Mouse (Mus musculus) embryonic facial prominence, embryonic 15.5 days (tissue): ENCODE measurements at regions not wholly inside any gene's neighbourhood (a gene's known extent, or its start where the extent isn't known, plus 50 kb on each side); places are given as distances from the start of the nearest gene placed in this dataset.

Experiments used
- ATAC-seq: fragments of 200-750 bp; cut with Nextera tagmentation; 2 replicates; pipeline ENCODE4 v1.8.0; 2017; ENCODE audit warnings: low read depth, moderate TSS enrichment; ENCODE audit not compliant: insufficient number of reproducible peaks, low FRiP score, low TSS enrichment
- H3K27ac ChIP-seq: fragments of 300-500 bp; sonication (generic); replicated peaks from 2 replicates; pipeline ENCODE4 v1.5.1; 2015; ENCODE audit warnings: mild to moderate bottlenecking, inconsistent platforms
- H3K27me3 ChIP-seq: fragments of 300-500 bp; sonication (generic); 2 replicates; pipeline ENCODE4 v1.6.1; 2015; ENCODE audit warnings: inconsistent platforms
- H3K36me3 ChIP-seq: fragments of 300-500 bp; sonication (generic); 2 replicates; pipeline ENCODE4 v1.6.1; 2015; ENCODE audit warnings: mild to moderate bottlenecking, inconsistent platforms
- H3K4me1 ChIP-seq: fragments of 300-500 bp; sonication (generic); 2 replicates; pipeline ENCODE4 v1.6.1; 2015; ENCODE audit warnings: inconsistent platforms
- H3K4me2 ChIP-seq: fragments of 300-500 bp; sonication (generic); replicated peaks from 2 replicates; pipeline ENCODE4 v1.6.1; 2015; ENCODE audit warnings: mild to moderate bottlenecking, inconsistent platforms
- H3K4me3 ChIP-seq: fragments of 300-500 bp; sonication (generic); replicated peaks from 2 replicates; pipeline ENCODE4 v1.5.1; 2015; ENCODE audit warnings: mild to moderate bottlenecking, inconsistent platforms
- H3K9ac ChIP-seq: fragments of 300-500 bp; sonication (generic); 2 replicates; pipeline ENCODE4 v1.6.1; 2015; ENCODE audit warnings: inconsistent platforms
- H3K9me3 ChIP-seq: fragments of 300-500 bp; sonication (generic); replicated peaks from 2 replicates; pipeline ENCODE4 v1.6.1; 2016; ENCODE audit warnings: inconsistent platforms
- WGBS: fragments of 180-500 bp; shearing (Covaris S2); methylation state at CpG from one replicate; pipeline ENCODE4 v1.1.7; 2015; 5-methylcytosine and 5-hydroxymethylcytosine counted together

DNA sequence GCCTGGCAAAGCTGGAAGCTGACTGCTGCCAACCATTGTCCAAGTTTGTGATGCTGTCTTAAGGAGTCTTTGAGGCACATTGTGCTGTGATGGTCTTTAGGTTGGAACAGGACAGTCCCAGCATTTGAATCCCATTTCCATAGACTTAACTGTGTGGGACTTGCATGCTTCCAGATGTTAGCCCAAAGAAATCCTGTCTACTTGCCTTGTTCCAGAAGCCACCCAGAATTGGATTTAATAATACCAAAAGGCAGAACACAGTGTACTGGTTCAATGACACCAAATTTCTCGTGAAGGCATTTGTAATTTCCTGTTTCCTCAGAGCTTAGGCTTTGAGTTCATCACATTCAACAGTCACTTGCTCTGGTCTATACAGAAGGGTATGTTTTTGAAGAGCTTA lies 444.9 kb upstream of the Slc30a5 start:
- Histone ChIP-seq H3K27ac (no peak overlapping the region), H3K27me3 (no peaks in the 10 kb centered on the region), H3K4me2 (no peak overlapping the region), H3K9me3 (no peaks in the 10 kb centered on the region), H3K9ac (no peak overlapping the region), H3K4me1 (peaks cover 17% of the 10 kb centered on the region), H3K4me3 (no peak overlapping the region), H3K36me3 (no peaks in the 10 kb centered on the region)
- WGBS = 53% methylated on average over 1 of the region's 1 CpGs
- ATAC-seq = no peak

DNA sequence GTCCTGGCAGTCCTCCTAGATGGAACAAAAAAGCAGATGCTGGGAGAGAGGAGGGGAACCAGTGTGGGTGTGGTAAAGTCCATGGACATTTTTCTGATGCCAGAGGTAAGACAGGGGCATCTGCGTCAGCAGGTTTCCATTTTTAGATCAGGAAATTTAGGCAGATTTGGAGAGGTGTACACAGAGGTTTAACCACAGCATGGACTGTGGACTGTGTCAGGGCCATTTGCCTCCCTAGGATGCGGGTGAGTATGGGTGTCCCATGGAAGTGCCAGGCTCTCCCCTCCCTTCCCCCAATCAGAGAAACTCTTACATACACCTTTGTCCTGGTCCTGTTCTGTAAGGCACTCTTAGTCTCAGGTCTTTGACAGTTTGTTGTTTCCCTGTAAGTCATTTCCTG lies 443.5 kb upstream of the Slc30a5 start:
- Histone ChIP-seq H3K27me3 (no peaks in the 10 kb centered on the region), H3K9ac (no peak overlapping the region), H3K9me3 (no peaks in the 10 kb centered on the region), H3K4me2 (no peak overlapping the region), H3K4me1 (peaks cover 17% of the 10 kb centered on the region), H3K36me3 (no peaks in the 10 kb centered on the region), H3K4me3 (no peak overlapping the region), H3K27ac (no peak overlapping the region)
- no peak for ATAC-seq
- 77% methylated on average over 2 of the region's 2 CpGs for whole genome bisulfite sequencing

DNA sequence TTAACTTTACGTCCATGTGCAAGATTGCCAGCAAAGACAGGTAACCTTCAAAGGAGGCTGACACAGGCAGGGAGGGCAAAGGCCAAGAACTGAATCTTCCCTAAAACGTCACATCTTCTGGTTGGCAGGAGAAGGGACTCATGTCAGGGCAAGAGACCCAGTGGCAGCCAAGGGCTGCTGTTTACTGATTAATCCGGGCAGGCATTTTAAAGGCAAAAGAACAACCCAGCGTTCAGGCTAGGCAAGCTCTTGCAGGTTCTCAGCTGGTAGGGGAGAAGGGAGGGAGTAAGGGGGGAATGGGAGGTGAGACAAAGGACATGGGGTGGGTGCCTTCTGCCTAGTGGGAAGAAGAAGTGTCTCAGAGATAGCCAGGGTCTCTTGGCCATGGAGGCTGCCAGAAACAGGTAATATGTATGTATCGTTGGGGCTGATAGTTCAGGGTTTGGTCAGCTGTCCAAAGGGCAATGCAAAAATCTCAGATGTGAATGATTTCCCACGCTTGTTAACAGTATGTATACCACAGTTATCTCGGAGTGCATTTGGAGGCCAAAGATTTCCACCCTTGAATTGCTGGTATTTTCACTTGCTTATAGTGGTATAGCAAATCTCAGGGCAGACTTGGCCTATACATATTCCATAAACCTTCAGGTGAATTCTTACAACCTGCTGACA lies 441.4 kb upstream of the Slc30a5 start:
- WGBS = 47% methylated on average over 7 of the region's 7 CpGs
- H3K9ac ChIP-seq = no peak overlapping the region

DNA sequence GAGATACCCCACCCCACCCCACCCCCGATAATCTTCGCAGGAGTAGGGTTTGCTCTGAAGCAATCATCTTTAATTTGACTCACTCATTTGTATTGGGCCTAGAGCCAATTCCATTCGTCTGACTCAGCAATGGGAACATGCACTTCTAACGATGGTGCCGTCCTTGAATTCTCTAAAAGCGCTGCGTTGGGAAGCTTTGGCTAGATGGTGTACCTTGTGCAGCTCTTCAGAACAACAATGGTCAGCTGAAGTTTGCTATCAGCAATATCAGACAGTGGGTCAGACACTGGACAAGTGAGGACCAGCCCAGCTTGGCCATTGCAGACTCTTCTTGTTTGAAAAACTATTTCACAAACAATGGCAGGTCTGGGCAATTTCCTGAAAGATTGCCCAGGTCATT lies 440.1 kb upstream of the Slc30a5 start:
- H3K4me3 ChIP-seq = no peak overlapping the region
- H3K36me3 ChIP-seq = no peaks in the 10 kb centered on the region
- H3K4me1 ChIP-seq = peaks cover 17% of the 10 kb centered on the region
- H3K9me3 ChIP-seq = no peaks in the 10 kb centered on the region
- no peak overlapping the region for H3K4me2 ChIP-seq
- H3K27me3 ChIP-seq = no peaks in the 10 kb centered on the region
- ATAC-seq = no peak
- no peak overlapping the region for H3K27ac ChIP-seq
- WGBS = 50% methylated on average over 7 of the region's 7 CpGs
- no peak overlapping the region for H3K9ac ChIP-seq

More for the DNA sequence above, 441.4 kb upstream of the Slc30a5 start:
- no peaks in the 10 kb centered on the region for H3K36me3 ChIP-seq
- H3K27ac ChIP-seq = no peak overlapping the region
- no peak overlapping the region for H3K4me3 ChIP-seq
- H3K4me2 ChIP-seq = no peak overlapping the region
- no peaks in the 10 kb centered on the region for H3K9me3 ChIP-seq
- no peaks in the 10 kb centered on the region for H3K27me3 ChIP-seq
- no peak for ATAC-seq
- H3K4me1 ChIP-seq = peaks cover 17% of the 10 kb centered on the region

DNA sequence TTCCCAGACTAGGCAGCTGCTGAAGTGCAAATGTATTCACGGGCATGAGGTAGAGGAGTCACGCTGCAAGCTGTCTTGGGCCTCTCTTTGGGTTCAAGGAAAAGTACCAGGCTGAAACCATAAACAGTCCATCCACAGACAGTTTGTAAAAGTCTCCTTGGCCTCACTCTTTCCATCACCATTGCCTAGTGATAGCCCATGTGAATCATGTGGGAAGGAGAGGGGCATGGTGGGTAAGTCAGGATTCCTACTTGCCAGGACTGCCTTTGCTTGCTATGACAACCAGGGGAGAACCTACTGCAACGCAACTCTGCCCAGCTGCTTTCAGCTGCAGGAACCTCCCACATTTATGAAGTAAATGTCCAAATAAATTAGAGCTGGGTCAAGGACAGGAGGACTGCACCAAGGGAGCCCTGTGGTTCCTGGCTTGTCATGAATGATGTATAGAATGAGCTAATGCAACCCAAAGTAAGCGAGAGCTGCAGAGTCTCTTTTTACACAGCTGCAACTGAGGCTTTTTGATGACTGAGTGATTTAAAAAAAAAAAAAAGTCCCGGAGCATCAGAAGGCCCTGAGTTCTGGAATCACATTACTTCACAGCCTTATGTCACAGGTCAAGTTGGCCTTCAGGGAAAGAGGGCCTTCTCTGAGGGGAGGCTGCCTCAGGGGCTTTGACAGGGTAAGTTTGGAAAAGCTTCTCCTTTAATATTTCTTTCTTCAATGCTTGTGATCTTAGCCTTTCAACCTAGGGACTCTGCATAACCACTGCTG lies 420.7 kb upstream of the Slc30a5 start:
- Histone ChIP-seq H3K27me3 (no peaks in the 10 kb centered on the region), H3K9ac (no peak overlapping the region), H3K9me3 (no peaks in the 10 kb centered on the region), H3K4me1 (no peaks in the 10 kb centered on the region), H3K27ac (no peak overlapping the region), H3K4me2 (no peak overlapping the region), H3K36me3 (no peaks in the 10 kb centered on the region), H3K4me3 (no peak overlapping the region)
- WGBS = 61% methylated on average over 5 of the region's 5 CpGs
- no peak for ATAC-seq

DNA sequence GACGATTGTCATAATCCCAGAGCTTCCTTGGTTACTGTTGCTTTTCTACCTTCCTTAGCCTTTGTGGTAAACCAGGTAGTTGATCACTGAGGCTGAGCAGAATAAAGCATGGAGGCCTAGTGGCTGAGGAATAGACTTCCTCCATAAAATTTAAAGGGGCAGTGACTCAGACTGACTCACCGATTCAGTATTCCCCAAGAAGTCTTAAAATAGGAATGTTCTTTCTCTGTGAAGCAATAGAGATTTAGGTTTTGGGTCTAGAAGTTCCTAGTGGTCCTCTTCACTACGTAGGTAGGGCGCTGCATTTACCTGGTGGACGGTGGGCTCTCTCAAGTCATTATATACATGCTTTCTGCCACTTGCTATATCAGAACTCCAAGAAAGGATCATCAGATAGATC lies 416.1 kb upstream of the Slc30a5 start:
- H3K4me3 ChIP-seq = no peak overlapping the region
- H3K36me3 ChIP-seq = no peaks in the 10 kb centered on the region
- no peak for ATAC-seq
- no peaks in the 10 kb centered on the region for H3K4me1 ChIP-seq
- no peak overlapping the region for H3K27ac ChIP-seq
- WGBS = 85% methylated on average over 5 of the region's 5 CpGs
- H3K9ac ChIP-seq = no peak overlapping the region
- H3K4me2 ChIP-seq = no peak overlapping the region
- no peaks in the 10 kb centered on the region for H3K9me3 ChIP-seq
- no peaks in the 10 kb centered on the region for H3K27me3 ChIP-seq

DNA sequence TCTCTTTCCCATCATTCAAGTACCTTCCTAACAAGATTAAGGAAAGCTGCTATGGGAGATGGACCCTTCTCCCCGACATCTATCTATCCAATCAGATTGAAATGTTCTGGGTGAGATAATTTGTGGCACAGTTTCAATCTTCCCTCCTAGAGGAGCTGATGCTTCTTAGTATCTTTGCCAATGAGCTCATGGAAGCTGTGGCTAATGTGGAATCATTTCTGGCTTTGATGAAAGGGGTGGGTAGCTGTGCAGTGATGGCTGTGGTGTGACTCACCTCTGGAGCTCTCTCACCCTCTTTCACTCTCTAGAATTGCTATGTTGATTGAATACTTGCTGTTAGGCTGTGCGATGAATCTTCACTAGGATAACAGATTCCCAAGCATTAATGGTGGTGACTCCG lies 411.1 kb upstream of the Slc30a5 start:
- no peaks in the 10 kb centered on the region for H3K27me3 ChIP-seq
- no peak overlapping the region for H3K9ac ChIP-seq
- no peak overlapping the region for H3K4me3 ChIP-seq
- H3K9me3 ChIP-seq = no peaks in the 10 kb centered on the region
- no peaks in the 10 kb centered on the region for H3K4me1 ChIP-seq
- WGBS = 80% methylated on average over 3 of the region's 3 CpGs
- no peak overlapping the region for H3K4me2 ChIP-seq
- H3K27ac ChIP-seq = no peak overlapping the region
- H3K36me3 ChIP-seq = no peaks in the 10 kb centered on the region
- ATAC-seq = no peak

DNA sequence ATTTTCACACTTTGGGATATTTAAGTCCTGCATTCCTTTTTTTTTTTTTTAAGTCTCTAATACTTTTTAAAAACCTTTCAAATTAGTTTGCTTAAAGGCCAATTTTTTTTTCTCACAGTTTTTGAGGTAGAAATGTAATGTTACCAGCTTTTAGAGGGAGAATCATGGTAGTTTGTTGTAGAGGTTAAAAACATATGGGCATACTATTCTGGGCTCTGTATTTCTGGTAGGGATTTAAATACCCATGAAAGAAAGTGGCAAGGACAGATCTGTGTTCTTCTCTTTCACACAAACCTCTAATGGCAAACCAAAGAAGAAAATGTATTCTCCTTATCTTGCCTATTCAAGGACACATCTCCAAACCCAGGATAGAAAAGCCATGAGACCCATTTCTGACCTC lies 405.6 kb upstream of the Slc30a5 start:
- peaks cover 7% of the 10 kb centered on the region for H3K4me1 ChIP-seq
- H3K9ac ChIP-seq = no peak overlapping the region
- no peaks in the 10 kb centered on the region for H3K9me3 ChIP-seq
- no peak for ATAC-seq
- no peaks in the 10 kb centered on the region for H3K36me3 ChIP-seq
- no peak overlapping the region for H3K4me2 ChIP-seq
- no peak overlapping the region for H3K27ac ChIP-seq
- no peaks in the 10 kb centered on the region for H3K27me3 ChIP-seq
- H3K4me3 ChIP-seq = no peak overlapping the region

DNA sequence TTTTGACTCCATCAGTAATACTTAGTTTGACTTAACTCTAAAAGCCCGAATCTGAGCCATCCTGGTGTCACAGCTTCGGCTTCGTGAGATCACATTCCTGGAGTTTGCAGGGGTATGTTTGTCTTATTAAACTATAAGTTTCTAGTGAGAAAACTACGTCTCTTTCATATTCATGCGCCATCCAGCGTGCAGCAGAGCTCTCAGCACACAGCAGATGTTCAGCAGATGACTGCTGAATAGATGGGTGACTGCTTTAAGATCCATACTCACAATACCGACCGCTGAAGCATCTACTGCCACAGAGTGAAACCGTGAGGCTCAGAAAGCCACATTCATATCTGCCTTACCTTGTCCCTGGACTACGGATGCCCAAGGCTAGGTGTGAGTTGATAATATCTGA lies 403.8 kb upstream of the Slc30a5 start:
- 45% methylated on average over 10 of the region's 10 CpGs for WGBS
- H3K36me3 ChIP-seq = no peaks in the 10 kb centered on the region
- H3K4me3 ChIP-seq = no peak overlapping the region
- no peak for ATAC-seq
- H3K4me1 ChIP-seq = peaks cover 20% of the 10 kb centered on the region
- H3K27ac ChIP-seq = peak overlapping the region; percentile 44; the same call in 1 of the 2 replicates
- H3K9me3 ChIP-seq = no peaks in the 10 kb centered on the region
- no peak overlapping the region for H3K9ac ChIP-seq
- peak overlapping the region; percentile 29; the same call in 1 of the 2 replicates for H3K4me2 ChIP-seq
- H3K27me3 ChIP-seq = no peaks in the 10 kb centered on the region

DNA sequence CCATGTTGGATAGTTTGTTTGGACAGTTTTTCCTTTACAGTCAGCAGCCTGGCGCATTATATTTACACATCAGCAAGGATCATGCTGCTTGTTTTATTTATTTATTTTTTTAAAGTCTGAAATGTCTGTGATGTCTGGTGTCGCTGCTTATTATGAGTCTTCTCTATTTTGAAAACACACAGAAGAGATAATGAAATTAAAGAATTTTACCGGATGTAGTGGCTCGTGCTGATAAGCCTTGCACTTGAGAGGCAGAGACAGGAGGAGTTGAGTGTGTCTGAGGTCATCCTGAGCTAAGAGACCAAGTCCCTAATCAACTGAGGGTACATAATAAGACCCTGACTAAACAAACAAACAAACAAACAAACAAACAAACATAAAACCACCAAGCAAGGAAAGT lies 402.6 kb upstream of the Slc30a5 start:
- H3K4me3 ChIP-seq = no peak overlapping the region
- H3K36me3 ChIP-seq = no peaks in the 10 kb centered on the region
- no peak overlapping the region for H3K27ac ChIP-seq
- H3K9ac ChIP-seq = no peak overlapping the region
- H3K4me2 ChIP-seq = no peak overlapping the region
- no peaks in the 10 kb centered on the region for H3K9me3 ChIP-seq
- H3K4me1 ChIP-seq = peaks cover 20% of the 10 kb centered on the region
- WGBS = 83% methylated on average over 4 of the region's 4 CpGs
- ATAC-seq = no peak
- H3K27me3 ChIP-seq = no peaks in the 10 kb centered on the region

DNA sequence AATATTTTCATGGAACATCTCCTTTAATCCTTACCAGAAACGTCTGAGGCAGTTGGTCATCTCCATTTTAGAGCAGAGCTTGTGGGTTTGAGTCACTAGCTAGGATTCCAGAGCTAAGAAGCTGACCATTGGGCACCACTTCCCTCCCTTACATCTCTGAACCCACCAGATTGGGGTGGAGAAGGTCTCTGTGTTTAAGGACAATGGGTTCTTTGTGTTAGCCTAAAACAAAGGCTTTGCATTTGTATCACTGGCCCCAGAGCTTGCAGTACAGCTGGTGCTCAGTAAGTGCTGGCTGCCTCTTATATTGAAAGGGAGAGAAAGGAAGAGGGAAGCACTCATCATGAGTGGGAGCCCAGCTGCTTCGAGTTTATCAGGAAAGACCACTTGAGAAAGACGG lies 401.9 kb upstream of the Slc30a5 start:
- H3K4me2 ChIP-seq = no peak overlapping the region
- no peak overlapping the region for H3K27ac ChIP-seq
- peaks cover 20% of the 10 kb centered on the region for H3K4me1 ChIP-seq
- no peak overlapping the region for H3K4me3 ChIP-seq
- no peaks in the 10 kb centered on the region for H3K36me3 ChIP-seq
- no peak overlapping the region for H3K9ac ChIP-seq
- 33% methylated on average over 3 of the region's 3 CpGs for WGBS
- ATAC-seq = no peak
- H3K9me3 ChIP-seq = no peaks in the 10 kb centered on the region
- no peaks in the 10 kb centered on the region for H3K27me3 ChIP-seq

DNA sequence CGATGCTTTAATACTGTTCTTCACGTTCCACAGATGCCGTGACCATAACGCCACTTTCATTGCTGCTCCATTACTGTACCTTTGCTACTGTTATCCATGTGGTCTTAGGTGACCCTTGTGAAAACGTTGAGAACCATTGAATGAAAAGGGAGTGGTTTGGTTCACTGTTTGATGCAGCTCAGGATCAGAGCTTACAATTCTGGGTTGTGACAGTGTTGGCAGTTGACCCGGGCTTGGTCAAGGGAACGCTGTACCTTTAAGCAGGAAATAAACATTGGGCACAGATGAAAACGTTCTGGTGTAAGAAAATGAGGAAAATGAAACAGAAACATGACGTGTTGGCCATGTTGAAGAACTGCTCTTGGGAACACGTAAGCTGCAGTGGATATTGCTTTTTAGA lies 401.3 kb upstream of the Slc30a5 start:
- H3K4me3 ChIP-seq = no peak overlapping the region
- no peaks in the 10 kb centered on the region for H3K9me3 ChIP-seq
- no peak overlapping the region for H3K27ac ChIP-seq
- H3K4me2 ChIP-seq = no peak overlapping the region
- H3K27me3 ChIP-seq = no peaks in the 10 kb centered on the region
- no peak overlapping the region for H3K9ac ChIP-seq
- H3K36me3 ChIP-seq = no peaks in the 10 kb centered on the region
- ATAC-seq = no peak
- peaks cover 20% of the 10 kb centered on the region for H3K4me1 ChIP-seq
- 73% methylated on average over 10 of the region's 10 CpGs for WGBS
